Mouse (Mus musculus) hindbrain, embryonic 15.5 days (tissue): ENCODE results near the gene Tulp4. TPM values are rescaled to one million over a fixed set of nuclear protein-coding genes. Genes with fewer than 3 reads are reported as not detected.
"Not testable (repeated sequence)": the region's sequence is repeated elsewhere in the genome, so short reads cannot be mapped to it uniquely, and the experiment has no call there.

Experiments
- ATAC-seq: fragments of 200-750 bp; cut with Nextera tagmentation; 2 replicates; pipeline ENCODE4 v1.8.0; 2017; ENCODE audit warnings: low read depth, moderate number of reproducible peaks, moderate TSS enrichment; ENCODE audit not compliant: low FRiP score
- H3K27ac ChIP-seq: fragments of 300-500 bp; sonication (generic); replicated peaks from 2 replicates; pipeline ENCODE4 v1.5.1; 2015; ENCODE audit warnings: mild to moderate bottlenecking, inconsistent platforms
- H3K27me3 ChIP-seq: fragments of 300-500 bp; sonication (generic); 2 replicates; pipeline ENCODE4 v1.6.1; 2015; ENCODE audit warnings: control low read depth, inconsistent platforms
- H3K36me3 ChIP-seq: fragments of 300-500 bp; sonication (generic); 2 replicates; pipeline ENCODE4 v1.6.1; 2015; ENCODE audit warnings: control low read depth, inconsistent platforms
- H3K4me1 ChIP-seq: fragments of 300-500 bp; sonication (generic); replicated peaks from 2 replicates; pipeline ENCODE4 v1.6.1; 2015; ENCODE audit warnings: control low read depth, inconsistent platforms
- H3K4me2 ChIP-seq: fragments of 300-500 bp; sonication (generic); 2 replicates; pipeline ENCODE4 v1.6.1; 2015; ENCODE audit warnings: moderate library complexity, mild to moderate bottlenecking, inconsistent platforms
- H3K4me3 ChIP-seq: fragments of 300-500 bp; sonication (generic); 2 replicates; pipeline ENCODE4 v1.5.1; 2015; ENCODE audit warnings: mild to moderate bottlenecking, inconsistent platforms
- H3K9ac ChIP-seq: fragments of 300-500 bp; sonication (generic); 2 replicates; pipeline ENCODE4 v1.6.1; 2015; ENCODE audit warnings: inconsistent platforms
- H3K9me3 ChIP-seq: fragments of 300-500 bp; sonication (generic); 2 replicates; pipeline ENCODE4 v1.6.1; 2016; ENCODE audit warnings: control low read depth, inconsistent platforms
- WGBS: fragments of 180-500 bp; shearing (Covaris S2); methylation state at CpG from one replicate; pipeline ENCODE4 v1.1.7; 2015; 5-methylcytosine and 5-hydroxymethylcytosine counted together
- polyA plus RNA-seq: library from polyadenylated mRNA; unstranded; fragments of >200 nt; fragmentation: Nextera tagmentation; extraction: Ambion mirVana; gene quantifications from 2 replicates; pipeline ENCODE4 v1.2.1, GENCODE M21; 2015

Gene Tulp4
- polyA plus RNA-seq, 1 experiment from 2014 or later, result 120 TPM

- not testable (repeated sequence) for H3K4me1 ChIP-seq, H3K36me3 ChIP-seq, H3K27me3 ChIP-seq, H3K9me3 ChIP-seq
- Histone ChIP-seq H3K4me2 (peak within 1 kb of the TSS; percentile 54), H3K27ac (peak within 1 kb of the TSS; percentile 65), H3K4me3 (peak within 1 kb of the TSS; percentile 41), H3K9ac (peak within 1 kb of the TSS; percentile 45)
- under 1% methylated on average over 23 of the region's 51 CpGs for WGBS
- ATAC-seq, result peak; percentile 92
Measured at GRCm38 (mm10) chr17:6256400-6257069, 150.3 kb downstream of the Tulp4 start, which contains the start of gene Tmem181a. Gene Tmem181a, plus strand, starts transcription at chr17:6256860.

- ATAC-seq, H3K9me3 ChIP-seq, H3K27me3 ChIP-seq, H3K4me1 ChIP-seq, H3K36me3 ChIP-seq: not testable (repeated sequence)
- WGBS, result 0% methylated on average over 14 of the region's 20 CpGs
- H3K9ac ChIP-seq, result peak overlapping the region; percentile 45
- peak overlapping the region; percentile 41 for H3K4me3 ChIP-seq
- peak overlapping the region; percentile 54 for H3K4me2 ChIP-seq
- peak overlapping the region; percentile 65 for H3K27ac ChIP-seq
Measured at GRCm38 (mm10) chr17:6257070-6257456, 150.8 kb downstream of the Tulp4 start.

DNA sequence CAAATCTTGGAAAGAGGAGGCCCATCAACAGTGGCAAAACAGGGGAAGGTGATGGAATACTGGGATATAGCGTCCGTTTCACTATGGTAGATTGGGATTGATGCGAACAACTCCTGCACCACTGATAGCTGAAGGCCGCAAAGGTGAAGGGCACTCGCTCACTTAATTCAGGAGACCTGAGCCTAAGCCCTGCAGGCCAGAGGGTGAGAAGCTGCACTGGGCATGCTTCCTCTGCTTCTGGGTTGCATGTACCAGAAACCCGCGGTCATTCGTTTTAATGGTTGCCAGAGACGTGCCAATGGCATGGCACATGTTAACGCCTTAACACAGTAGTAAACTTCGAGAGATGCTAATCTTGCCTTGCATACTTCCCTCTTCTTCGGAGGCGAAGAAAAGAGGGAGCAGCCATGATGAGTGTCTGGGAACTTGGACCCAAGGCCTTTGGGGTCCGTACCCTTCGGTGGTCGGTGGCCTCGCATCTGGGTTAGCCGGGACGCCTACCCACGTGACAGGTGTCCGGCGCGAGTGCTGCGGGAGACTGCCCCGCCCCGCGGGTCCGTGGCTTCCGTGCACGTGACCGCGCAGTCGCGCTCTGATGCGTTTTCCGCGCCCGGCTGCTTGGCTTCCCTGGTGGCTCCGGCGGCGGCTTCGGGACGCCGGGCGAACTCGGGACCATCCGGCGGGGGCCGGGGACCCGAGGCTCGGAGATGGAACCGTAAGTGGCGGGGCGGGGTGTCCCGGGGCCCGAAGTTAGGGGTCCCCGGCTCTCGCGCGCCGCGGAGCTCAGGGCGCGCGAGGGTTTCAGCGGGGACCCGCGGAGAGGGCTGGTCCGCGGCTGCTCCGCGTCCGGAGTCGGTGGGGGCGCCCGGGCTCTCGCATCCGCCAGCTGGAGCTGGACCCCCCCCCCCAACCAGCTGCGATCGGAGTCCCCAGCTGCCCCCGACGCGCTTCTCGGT, 163.9 kb downstream of the Tulp4 start:
- Histone ChIP-seq H3K9ac (peak overlapping the region; percentile 42; the same call in 1 of the 2 replicates), H3K4me3 (peak overlapping the region; percentile 50), H3K4me2 (peak overlapping the region; percentile 72), H3K27ac (peak overlapping the region; percentile 20; the same call in 1 of the 2 replicates)
- H3K36me3 ChIP-seq, H3K4me1 ChIP-seq, H3K9me3 ChIP-seq, H3K27me3 ChIP-seq: not testable (repeated sequence)
- ATAC-seq, result peak; percentile 74
- 4% methylated on average over 39 of the region's 84 CpGs for WGBS

DNA sequence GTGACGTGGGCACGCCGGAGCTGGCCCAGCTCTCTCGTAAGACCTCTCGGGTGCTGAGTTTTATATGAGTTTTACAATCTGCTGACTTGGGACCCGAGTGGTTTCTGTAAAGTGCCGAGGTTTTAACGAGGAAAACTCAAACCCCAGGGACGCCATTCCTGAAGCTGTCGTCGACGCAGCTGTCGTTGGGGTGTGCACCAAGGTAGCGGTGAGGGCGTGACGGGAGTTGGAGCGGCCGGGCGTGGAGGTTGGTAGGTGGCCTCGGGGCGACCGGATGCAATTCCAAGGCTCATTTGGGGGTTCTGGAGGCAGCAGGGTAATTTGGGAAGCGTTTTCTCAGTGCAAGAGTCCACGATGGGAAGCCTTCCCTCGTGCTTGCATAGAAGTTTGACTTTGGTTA, 164.6 kb downstream of the Tulp4 start:
- 0 out of 2 replicates have a peak, but pooled peaks have one; percentile 7 for ATAC-seq
- Histone ChIP-seq H3K4me2 (peak overlapping the region; percentile 72), H3K4me3 (peak overlapping the region; percentile 50), H3K27ac (peak overlapping the region; percentile 20; the same call in 1 of the 2 replicates), H3K9ac (peak overlapping the region; percentile 42; the same call in 1 of the 2 replicates)
- not testable (repeated sequence) for H3K9me3 ChIP-seq, H3K27me3 ChIP-seq, H3K36me3 ChIP-seq, H3K4me1 ChIP-seq
- WGBS, result under 1% methylated on average over 25 of the region's 25 CpGs

DNA sequence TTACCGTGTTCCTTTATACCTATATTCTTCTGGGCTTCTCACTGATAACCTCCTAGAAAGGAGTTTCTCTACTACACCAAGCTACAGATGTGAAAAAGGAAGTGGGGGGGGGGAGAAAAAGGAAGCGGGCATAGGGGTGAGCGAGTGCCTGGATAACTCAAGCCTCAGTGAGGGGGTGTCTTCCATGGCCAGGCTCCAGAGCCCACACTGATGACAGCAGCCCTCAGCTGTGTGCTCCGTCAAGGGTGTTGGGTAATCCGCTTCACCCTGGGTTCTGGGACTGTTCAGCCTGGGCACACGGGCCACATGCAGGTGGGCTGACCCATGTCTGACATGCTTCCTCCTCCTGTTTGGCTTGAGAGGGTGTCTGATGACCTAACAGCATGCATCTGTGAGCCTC, 165.7 kb downstream of the Tulp4 start:
- ATAC-seq, H3K36me3 ChIP-seq, H3K4me2 ChIP-seq, H3K4me1 ChIP-seq, H3K27me3 ChIP-seq, H3K9ac ChIP-seq, H3K4me3 ChIP-seq, H3K9me3 ChIP-seq, H3K27ac ChIP-seq: not testable (repeated sequence)
- WGBS, result 99% methylated on average over 6 of the region's 6 CpGs

GRCm38 (mm10) chr17:6274693-6275092, 168.5 kb downstream of the Tulp4 start:
- H3K4me1 ChIP-seq, H3K27ac ChIP-seq, H3K4me2 ChIP-seq, H3K4me3 ChIP-seq, H3K9ac ChIP-seq, H3K9me3 ChIP-seq, H3K27me3 ChIP-seq, H3K36me3 ChIP-seq, ATAC-seq: not testable (repeated sequence)
- WGBS, result 98% methylated on average over 5 of the region's 6 CpGs

- H3K9ac ChIP-seq, H3K36me3 ChIP-seq, H3K4me1 ChIP-seq, H3K27me3 ChIP-seq, H3K4me2 ChIP-seq, H3K9me3 ChIP-seq, H3K4me3 ChIP-seq, ATAC-seq, H3K27ac ChIP-seq: not testable (repeated sequence)
- 74% methylated on average over 8 of the region's 8 CpGs for WGBS
Measured at GRCm38 (mm10) chr17:6279205-6279604, 173.0 kb downstream of the Tulp4 start.

DNA sequence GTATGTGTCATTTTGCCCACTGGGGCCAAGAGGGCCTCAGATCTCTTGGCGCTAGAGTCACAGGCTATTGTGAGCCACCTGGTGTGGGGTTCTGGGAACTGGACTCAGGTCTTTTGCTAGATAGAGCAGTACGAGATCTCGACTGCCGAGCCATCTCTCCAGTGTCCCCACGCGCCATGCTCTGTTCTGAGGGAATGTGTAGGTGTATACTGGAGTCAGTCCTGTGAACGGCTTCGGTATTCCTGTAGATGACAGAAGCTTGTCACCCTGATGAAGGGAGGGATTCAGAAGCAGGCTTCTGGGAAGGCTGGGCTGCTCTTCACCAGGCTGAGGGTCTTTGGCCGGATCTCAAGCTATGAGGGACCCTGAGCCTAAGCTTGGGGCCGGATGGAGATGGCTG, 173.5 kb downstream of the Tulp4 start:
- H3K27me3 ChIP-seq, H3K4me1 ChIP-seq, H3K27ac ChIP-seq, H3K4me2 ChIP-seq, H3K4me3 ChIP-seq, H3K9me3 ChIP-seq, H3K36me3 ChIP-seq, H3K9ac ChIP-seq, ATAC-seq: not testable (repeated sequence)
- 94% methylated on average over 10 of the region's 10 CpGs for WGBS

GRCm38 (mm10) chr17:6280513-6280912, 174.3 kb downstream of the Tulp4 start:
- not testable (repeated sequence) for H3K27ac ChIP-seq, ATAC-seq, H3K9me3 ChIP-seq, H3K9ac ChIP-seq, H3K4me1 ChIP-seq, H3K4me3 ChIP-seq, H3K36me3 ChIP-seq, H3K27me3 ChIP-seq, H3K4me2 ChIP-seq
- WGBS, result 95% methylated on average over 15 of the region's 19 CpGs

DNA sequence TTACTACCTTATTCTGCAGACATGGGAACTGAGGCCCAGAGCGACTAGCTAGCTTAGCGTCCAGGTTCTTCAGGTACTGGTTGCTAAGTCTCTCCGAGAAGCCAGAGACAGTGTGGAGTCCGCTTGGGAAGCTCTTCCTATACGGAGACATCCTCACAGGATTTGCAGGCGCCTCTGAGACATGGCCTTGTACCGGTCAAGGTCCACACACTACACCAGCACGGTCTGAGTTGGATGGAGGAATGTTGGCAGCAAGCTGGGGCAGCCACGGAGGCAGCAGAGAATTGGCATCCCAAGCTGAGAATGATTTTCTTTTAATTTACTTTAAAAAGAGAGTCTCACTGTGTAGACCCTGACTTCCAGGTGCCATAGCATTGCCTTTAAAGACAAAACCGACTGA, 176.9 kb downstream of the Tulp4 start:
- not testable (repeated sequence) for H3K4me1 ChIP-seq, H3K36me3 ChIP-seq
- 0 out of 2 replicates have a peak, but pooled peaks have one; percentile 45 for ATAC-seq

GRCm38 (mm10) chr17:6286169-6286568, 179.9 kb downstream of the Tulp4 start:
- H3K4me1 ChIP-seq, H3K4me3 ChIP-seq, H3K4me2 ChIP-seq, H3K36me3 ChIP-seq, H3K27ac ChIP-seq, ATAC-seq, H3K9me3 ChIP-seq, H3K27me3 ChIP-seq, H3K9ac ChIP-seq: not testable (repeated sequence)
- 96% methylated on average over 5 of the region's 5 CpGs for WGBS

More for the DNA sequence above, 176.9 kb downstream of the Tulp4 start:
- H3K4me3 ChIP-seq, H3K27me3 ChIP-seq, H3K27ac ChIP-seq, H3K9ac ChIP-seq, H3K9me3 ChIP-seq, H3K4me2 ChIP-seq: not testable (repeated sequence)
- 96% methylated on average over 8 of the region's 10 CpGs for WGBS

DNA sequence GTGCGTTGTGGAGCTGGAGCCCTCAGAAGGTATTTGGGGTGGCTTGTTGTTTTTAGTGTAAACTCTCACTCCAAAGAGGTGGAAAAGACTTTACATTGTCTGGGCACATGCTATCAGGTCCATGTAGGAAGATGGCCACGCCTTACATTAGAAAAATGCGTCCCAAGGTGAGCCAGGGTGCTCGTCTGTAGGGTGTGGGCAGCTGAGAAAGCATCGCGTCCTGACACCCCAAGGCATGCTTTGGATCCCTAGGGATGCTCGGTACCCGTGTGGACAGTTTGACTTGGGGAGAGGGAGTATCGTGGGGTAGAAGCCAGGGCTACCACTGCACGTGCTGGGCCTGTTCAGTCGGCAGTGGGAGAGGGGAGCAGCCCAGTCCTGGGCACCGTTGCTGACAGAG, 182.8 kb downstream of the Tulp4 start:
- H3K27me3 ChIP-seq, H3K36me3 ChIP-seq, H3K27ac ChIP-seq, H3K4me1 ChIP-seq, H3K9me3 ChIP-seq, ATAC-seq, H3K4me2 ChIP-seq, H3K9ac ChIP-seq, H3K4me3 ChIP-seq: not testable (repeated sequence)
- WGBS, result 96% methylated on average over 12 of the region's 12 CpGs
